Mouse (Mus musculus): Measurements from ENCODE around the gene Cherp. TPM values are rescaled to one million over a fixed set of nuclear protein-coding genes. Genes with fewer than 3 reads are reported as not detected.
A peak's percentile ranks its signal among the peaks of the same experiment; 100 is the strongest.

Gene Cherp
- 10 to 100 TPM; 76.7 to 79.4 TPM for total RNA-seq (2021)
- long read RNA-seq, transcript Cherp-207 (18 exons, 3,646 nt) = major isoform, 47 of 88 reads
- long read RNA-seq, partial matches to known transcripts = 22 of 88 reads
- long read RNA-seq, other reads (novel, unspliced or antisense) = 17 of 88 reads

- peak; percentile 97 to 99 for DNase-seq (ENCODE audit: low spot score in 2 of 2)
Measured at GRCm38 (mm10) chr8:72474826-72475546, at the start of gene Cherp. Gene Cherp (minus strand): TSS chr8:72475226.

GRCm38 (mm10) chr8:72521888-72522287 is 46.9 kb upstream of the Cherp start:
- no peak for DNase-seq (ENCODE audit: low spot score in 2 of 2)

DNA sequence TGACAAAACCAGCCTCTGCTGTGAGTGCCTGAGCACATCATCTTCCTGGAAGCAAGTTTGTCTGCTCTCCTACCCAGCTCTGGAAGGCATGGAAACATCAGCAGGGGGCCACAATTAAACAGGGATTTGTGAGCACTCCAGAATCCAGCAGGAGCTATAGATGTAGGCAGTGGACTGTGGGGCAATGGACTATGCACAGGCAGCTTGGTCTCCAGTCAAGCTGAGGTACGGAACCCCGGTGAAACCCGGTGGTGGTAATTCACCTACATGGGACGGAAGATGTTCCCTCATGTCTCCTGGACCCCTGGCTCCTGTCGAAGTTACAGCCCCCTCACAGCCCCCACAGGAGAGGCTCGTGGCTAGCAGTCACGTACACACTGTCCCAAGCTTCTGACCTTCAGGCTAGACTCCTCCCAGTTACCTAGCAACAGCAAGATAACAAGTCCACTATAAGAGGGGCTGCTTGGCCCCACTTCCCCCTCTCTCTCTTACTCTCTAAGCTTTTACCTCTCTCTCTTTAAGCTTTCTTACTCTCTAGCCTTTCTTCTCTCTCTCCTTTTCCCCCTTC is 42.5 kb upstream of the Cherp start:
- DNase-seq (ENCODE audit: low spot score in 2 of 2) = no peak

- no peak for DNase-seq (ENCODE audit: low spot score in 2 of 2)
Measured at GRCm38 (mm10) chr8:72513158-72513557, 38.1 kb upstream of the Cherp start.

- no peak for DNase-seq (ENCODE audit: low spot score in 2 of 2)
Measured at GRCm38 (mm10) chr8:72512648-72513047, 37.6 kb upstream of the Cherp start.

- no peak for DNase-seq (ENCODE audit: low spot score in 2 of 2)
Measured at GRCm38 (mm10) chr8:72507505-72507904, 32.5 kb upstream of the Cherp start.

DNA sequence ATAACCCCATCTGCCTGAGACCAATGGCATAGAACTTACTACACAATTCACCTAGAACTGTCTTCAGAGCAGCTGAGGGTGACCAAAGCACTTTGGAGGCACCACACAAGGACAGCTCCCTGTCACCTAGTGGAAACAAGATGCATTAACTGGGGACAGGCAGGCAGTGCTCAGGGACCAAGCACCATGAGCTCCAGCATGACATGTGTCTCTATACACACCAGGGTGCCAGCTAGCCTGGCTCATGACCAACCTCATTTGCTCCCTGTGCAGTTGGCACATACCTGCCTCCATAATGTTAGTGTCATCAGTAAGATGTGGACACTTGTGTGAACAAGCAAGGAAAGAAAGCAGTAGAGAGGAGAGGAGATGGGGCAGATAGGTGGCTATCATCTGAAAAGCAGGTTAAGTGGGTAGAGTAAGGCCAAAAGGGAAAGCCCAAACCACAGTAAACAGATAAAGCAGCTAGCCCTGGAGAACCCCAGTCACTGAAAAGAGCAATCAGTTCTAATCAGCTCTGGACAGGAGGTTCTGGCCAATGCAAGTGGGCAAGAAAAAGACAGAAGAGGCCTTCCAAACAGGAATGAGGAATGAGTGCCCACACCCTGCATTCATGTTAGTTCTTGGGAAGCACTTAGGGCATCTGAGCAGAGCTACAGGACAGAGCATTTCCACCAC is 29.8 kb upstream of the Cherp start:
- no peak for DNase-seq (ENCODE audit: low spot score in 2 of 2)

DNA sequence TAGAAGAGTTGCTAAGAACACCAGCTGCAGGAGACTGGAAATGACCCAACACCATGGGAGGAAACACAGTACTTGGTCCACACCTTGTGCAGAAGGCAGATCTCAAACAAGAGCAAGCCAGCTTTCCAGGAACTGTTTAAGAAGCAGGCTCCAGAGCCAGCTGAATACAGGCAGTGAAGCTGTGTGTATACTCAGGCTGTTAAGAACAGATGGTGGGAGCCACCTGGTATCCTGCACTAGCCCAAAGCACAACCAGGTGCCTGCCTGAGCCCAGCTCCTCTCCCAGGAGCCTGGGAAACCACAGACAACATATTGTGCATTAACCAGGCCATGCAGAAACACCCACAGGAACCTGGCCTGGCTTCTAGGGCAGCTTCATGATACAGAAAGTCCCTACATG is 29.1 kb upstream of the Cherp start:
- DNase-seq (ENCODE audit: low spot score in 2 of 2) = peak in 1 of 2 experiments; percentile 53

DNA sequence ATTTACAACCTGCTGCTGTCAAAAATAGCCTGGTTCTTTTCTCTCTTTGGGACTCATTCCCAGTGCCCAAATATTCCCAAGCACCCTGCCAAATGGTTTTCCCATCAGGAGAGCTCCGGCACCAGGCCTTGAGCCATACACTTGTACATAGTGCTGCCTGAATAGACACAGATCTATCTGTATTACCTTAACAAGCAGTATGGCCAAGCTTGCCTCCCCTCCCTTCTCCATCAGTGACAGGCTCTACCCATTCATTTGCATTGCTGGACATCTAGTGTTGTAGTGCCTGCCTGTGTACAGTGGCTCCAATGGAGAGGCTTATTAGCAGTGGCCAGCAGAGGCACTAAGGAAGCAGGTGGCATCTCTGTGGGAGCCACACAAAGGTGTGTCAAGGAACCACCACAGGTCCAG is 25.5 kb upstream of the Cherp start:
- no peak for DNase-seq (ENCODE audit: low spot score in 2 of 2)

GRCm38 (mm10) chr8:72499521-72500284 is 24.7 kb upstream of the Cherp start:
- no peak for DNase-seq (ENCODE audit: low spot score in 2 of 2)

GRCm38 (mm10) chr8:72498527-72498926 is 23.5 kb upstream of the Cherp start:
- no peak for DNase-seq (ENCODE audit: low spot score in 2 of 2)

DNA sequence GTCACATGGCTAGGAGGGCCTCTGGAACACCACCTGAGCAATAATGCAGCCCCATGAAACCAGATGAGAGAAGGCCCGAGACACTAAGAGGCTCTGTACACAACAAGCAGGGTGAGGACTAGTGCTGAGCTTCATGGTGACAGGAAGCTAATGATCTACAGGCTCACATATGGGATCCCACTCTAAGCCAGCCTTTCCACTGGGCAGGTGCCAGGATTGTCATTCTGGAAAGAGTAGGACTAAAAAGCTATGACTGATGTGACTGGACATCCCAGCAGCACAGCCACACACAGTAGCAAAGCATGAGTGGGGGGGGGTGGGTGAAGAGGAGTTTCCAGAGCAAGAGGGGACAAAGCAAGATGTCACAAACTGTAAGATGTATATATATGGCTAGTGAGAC is 22.9 kb upstream of the Cherp start:
- peak in 1 of 2 experiments; percentile 38 for DNase-seq (ENCODE audit: low spot score in 2 of 2)

DNA sequence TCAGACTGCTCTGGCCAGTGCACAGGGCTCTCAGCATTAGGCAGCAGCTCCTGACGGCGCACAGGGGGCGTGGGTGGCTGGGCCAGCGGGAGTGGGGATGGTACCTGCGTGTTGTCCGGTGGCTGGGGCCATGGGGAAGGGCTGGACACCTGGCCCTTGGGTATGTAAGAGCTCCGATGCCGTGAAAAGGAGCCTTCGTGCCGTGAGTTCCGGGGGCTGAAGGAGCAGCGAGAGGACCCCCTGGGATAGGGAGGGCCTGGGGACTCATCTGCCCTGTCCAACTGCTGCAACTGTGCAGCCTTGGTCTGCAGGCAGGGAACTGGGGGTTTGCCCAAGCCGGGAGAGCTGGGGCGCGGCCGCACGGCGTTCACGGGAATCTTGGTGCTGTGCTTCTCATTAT is 21.2 kb upstream of the Cherp start:
- no peak for DNase-seq (ENCODE audit: low spot score in 2 of 2)

- DNase-seq (ENCODE audit: low spot score in 2 of 2) = no peak
Measured at GRCm38 (mm10) chr8:72495411-72496111, 20.5 kb upstream of the Cherp start.

DNA sequence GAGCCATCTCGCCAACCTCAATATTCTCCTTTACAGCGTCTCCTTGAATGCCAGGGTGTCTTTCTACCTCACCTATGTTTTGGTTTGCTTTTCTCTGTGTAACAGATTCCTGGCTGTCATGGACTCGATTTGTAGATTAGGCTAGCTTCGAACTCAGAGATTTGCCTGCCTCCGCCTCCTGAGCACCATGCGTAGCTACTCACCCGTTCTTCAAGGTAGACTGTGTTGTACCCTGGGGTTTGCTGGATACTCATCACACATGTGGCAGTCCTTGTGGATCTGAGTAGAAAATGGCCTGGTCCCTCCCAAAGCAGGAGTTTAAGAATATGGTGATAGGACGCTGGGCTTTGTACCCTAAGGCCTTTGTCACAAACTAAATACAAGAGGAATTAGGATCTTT is 18.4 kb upstream of the Cherp start:
- DNase-seq (ENCODE audit: low spot score in 2 of 2) = no peak

GRCm38 (mm10) chr8:72492622-72493081 is 17.6 kb upstream of the Cherp start:
- DNase-seq (ENCODE audit: low spot score in 2 of 2) = peak; percentile 99

GRCm38 (mm10) chr8:72491680-72492621 is 16.9 kb upstream of the Cherp start, which contains the start of gene Slc35e1:
Gene Slc35e1 (minus strand): TSS chr8:72492614.
- DNase-seq (ENCODE audit: low spot score in 2 of 2) = peak in 1 of 2 experiments; percentile 22

- DNase-seq (ENCODE audit: low spot score in 2 of 2) = no peak
Measured at GRCm38 (mm10) chr8:72491017-72491416, 16.0 kb upstream of the Cherp start.

DNA sequence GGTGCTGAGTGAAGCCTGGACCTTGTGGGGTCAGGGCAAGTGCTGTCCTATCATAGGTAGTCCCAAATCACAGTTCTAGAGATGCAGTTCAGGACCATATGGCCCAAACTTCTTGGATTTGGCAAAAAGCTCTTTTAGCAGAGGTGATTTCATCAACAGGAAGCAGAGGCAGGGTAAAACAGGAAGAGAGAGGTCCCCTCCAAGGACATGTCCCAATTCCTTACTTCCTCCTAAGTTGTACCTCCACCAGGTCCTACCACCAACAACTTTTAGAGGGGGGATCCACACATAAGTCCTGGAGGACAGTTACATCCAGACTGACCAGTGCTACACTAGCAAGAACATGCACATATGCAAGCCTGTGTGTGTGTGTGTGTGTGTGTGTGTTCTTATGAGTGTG is 12.0 kb upstream of the Cherp start:
- no peak for DNase-seq (ENCODE audit: low spot score in 2 of 2)
